Mouse (Mus musculus) liver, embryonic 14.5 days (tissue): ENCODE data around the gene Prdm2. TPM values are rescaled to one million over a fixed set of nuclear protein-coding genes. Genes with fewer than 3 reads are reported as not detected.

ENCODE experiments used
- ATAC-seq: fragments of 200-750 bp; cut with Nextera tagmentation; 2 replicates; pipeline ENCODE4 v1.8.0; 2017; ENCODE audit warnings: moderate number of reproducible peaks, mild to moderate bottlenecking, moderate library complexity; ENCODE audit not compliant: insufficient read depth
- DNase-seq, 3 experiments: peaks; one replicate each; pipeline ENCODE4 v3.0.0-alpha.2; 2012 to 2013; ENCODE audit warnings: low read depth in 3 of 3, low spot score in 3 of 3
- H3K27ac ChIP-seq: fragments of 300-500 bp; sonication (generic); 2 replicates; pipeline ENCODE4 v1.5.1; 2014; ENCODE audit warnings: moderate library complexity, mild to moderate bottlenecking, control low read depth, inconsistent platforms
- H3K27me3 ChIP-seq: fragments of 300-500 bp; sonication (generic); 2 replicates; pipeline ENCODE4 v1.6.1; 2014; ENCODE audit warnings: mild to moderate bottlenecking, low read length, moderate library complexity; ENCODE audit not compliant: control insufficient read depth, insufficient read depth
- H3K36me3 ChIP-seq: fragments of 300-500 bp; sonication (generic); replicated peaks from 2 replicates; pipeline ENCODE4 v1.6.1; 2014; ENCODE audit warnings: low read depth; ENCODE audit not compliant: control insufficient read depth, insufficient read depth
- H3K4me1 ChIP-seq, 2 experiments: fragments of 200-500 bp in 1 of 2; fragments of 300-500 bp in 1 of 2; sonication (generic) in 1 of 2; replicated peaks; 2 replicates each; pipeline ENCODE4 v1.6.1; 2012 to 2014; ENCODE audit warnings: antibody characterized with exemption in 1 of 2, inconsistent platforms in 1 of 2, low read length in 1 of 2; ENCODE audit not compliant: control insufficient read depth in 2 of 2, insufficient read depth in 2 of 2
- H3K4me2 ChIP-seq: fragments of 300-500 bp; sonication (generic); 2 replicates; pipeline ENCODE4 v1.6.1; 2014; ENCODE audit warnings: low read depth, mild to moderate bottlenecking, control low read depth, moderate library complexity
- H3K4me3 ChIP-seq, 2 experiments: fragments of 200-500 bp in 1 of 2; fragments of 300-500 bp in 1 of 2; sonication (generic) in 1 of 2; 2 replicates each; pipeline ENCODE4 v1.5.1; 2012 to 2014; ENCODE audit warnings: low read depth in 2 of 2, low read length in 2 of 2, mild to moderate bottlenecking in 2 of 2, control low read depth in 1 of 2, inconsistent platforms in 1 of 2, moderate library complexity in 1 of 2; ENCODE audit not compliant: insufficient read depth in 1 of 2
- H3K9ac ChIP-seq: fragments of 300-500 bp; sonication (generic); replicated peaks from 2 replicates; pipeline ENCODE4 v1.6.1; 2014; ENCODE audit warnings: mild to moderate bottlenecking, control low read depth, moderate library complexity
- H3K9me3 ChIP-seq: fragments of 300-500 bp; sonication (generic); 2 replicates; pipeline ENCODE4 v1.6.1; 2016; ENCODE audit warnings: low read length, mixed read lengths; ENCODE audit not compliant: control insufficient read depth
- CTCF ChIP-seq: IDR thresholded peaks from 2 replicates; pipeline ENCODE4 v1.5.1; 2016; ENCODE audit warnings: antibody characterized with exemption, low read depth, control low read depth
- EP300 ChIP-seq: IDR thresholded peaks from 2 replicates; pipeline ENCODE4 v1.6.1; 2016; ENCODE audit warnings: antibody characterized with exemption, low read depth
- WGBS: fragments of 180-500 bp; shearing (Covaris S2); extraction: QIAGEN DNeasy Blood & Tissue Kit; methylation state at CpG from one replicate; pipeline ENCODE4 v1.1.7; 2014; ENCODE audit not compliant: insufficient replicate concordance; 5-methylcytosine and 5-hydroxymethylcytosine counted together
- polyA plus RNA-seq, 2 experiments: library from polyadenylated mRNA; depleted of rRNA in 1 of 2; stranded (reverse) in 1 of 2; unstranded in 1 of 2; fragments of >200 nt; fragmentation: Nextera tagmentation in 1 of 2; extraction: Ambion mirVana in 1 of 2; gene quantifications; 2 replicates each; pipeline versions ENCODE4 v1.2.1 to v1.2.3; 2012 to 2014

Prdm2 gene
- polyA plus RNA-seq, 2 experiments: 2.7 to 3.6 TPM

DNA sequence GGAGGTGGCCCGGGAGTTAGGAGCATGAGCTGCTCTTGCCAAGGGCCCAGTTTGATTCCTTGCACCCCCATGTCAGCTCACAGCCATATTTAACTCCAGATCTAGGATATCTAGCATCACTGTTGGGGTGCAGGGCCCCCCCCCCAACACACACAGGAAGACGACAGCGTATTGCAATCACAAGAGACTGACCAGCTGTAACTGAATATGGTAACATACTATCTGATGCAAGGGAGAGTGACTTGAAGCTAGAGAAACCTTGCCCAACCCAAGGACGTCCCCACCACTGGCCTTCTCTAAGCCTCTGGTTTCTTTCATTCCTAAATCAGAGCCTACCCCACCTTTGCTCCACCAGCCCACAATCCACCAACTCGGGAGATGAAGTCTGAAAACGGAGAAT is 105.8 kb downstream of the Prdm2 start:
- 63% methylated on average over 6 of the region's 6 CpGs for WGBS
- Histone ChIP-seq H3K27me3 (no peaks in the 10 kb centered on the region), H3K9me3 (no peaks in the 10 kb centered on the region), H3K27ac (no peak overlapping the region), H3K4me2 (no peak overlapping the region), H3K4me3 (no peak overlapping the region), H3K36me3 (no peaks in the 10 kb centered on the region), H3K4me1 (no peaks in the 10 kb centered on the region), H3K9ac (no peak overlapping the region)
- DNase-seq (no peak), ATAC-seq (no peak)
- TF ChIP-seq EP300: no peak
- no peak for TF ChIP-seq CTCF

DNA sequence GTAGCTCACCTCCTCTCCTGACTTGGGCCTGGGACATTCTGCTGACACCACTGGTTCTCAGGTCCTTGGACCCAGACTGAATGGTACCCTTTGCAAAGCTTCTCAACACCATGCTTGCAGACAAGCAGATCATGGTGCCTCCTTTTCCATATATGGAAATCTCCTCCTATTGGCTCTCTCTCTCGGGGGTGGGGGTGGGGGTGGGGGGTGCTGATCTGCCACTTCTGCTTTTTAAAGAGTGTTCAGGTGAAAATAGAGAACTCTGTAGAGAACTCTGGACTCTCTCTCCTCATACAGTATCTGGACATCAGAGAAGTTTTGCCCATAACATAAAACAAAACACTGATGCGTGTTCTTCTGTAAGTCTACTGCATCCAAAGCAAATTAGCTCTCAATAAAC is 106.2 kb downstream of the Prdm2 start:
- Histone ChIP-seq H3K4me1 (no peaks in the 10 kb centered on the region), H3K27me3 (no peaks in the 10 kb centered on the region), H3K4me3 (no peak overlapping the region), H3K9me3 (no peaks in the 10 kb centered on the region), H3K9ac (no peak overlapping the region), H3K36me3 (no peaks in the 10 kb centered on the region), H3K27ac (no peak overlapping the region), H3K4me2 (no peak overlapping the region)
- 37% methylated on average over 2 of the region's 2 CpGs for WGBS
- no peak for ATAC-seq
- DNase-seq: no peak
- TF ChIP-seq EP300: no peak
- TF ChIP-seq CTCF: no peak

DNA sequence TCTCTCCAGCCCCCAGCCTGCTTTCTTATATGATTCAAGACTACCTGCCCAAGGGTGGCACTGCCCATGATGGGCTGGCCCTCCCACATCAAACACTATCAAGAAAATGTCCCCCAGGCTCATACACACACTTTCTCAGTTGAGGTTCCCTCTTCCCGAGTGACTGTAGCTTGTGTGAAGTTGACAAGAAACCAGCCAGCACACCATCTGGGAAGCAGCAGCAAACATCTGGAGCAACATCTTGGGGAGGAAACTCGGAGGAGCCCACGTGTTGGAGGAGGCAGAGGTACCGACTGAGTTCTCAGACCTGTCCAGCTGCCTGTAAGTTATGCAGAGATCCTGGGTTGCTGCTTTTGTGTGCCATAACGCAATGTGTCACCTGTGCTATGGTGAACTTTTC is 108.1 kb downstream of the Prdm2 start:
- no peak for TF ChIP-seq CTCF
- no peak for TF ChIP-seq EP300
- Histone ChIP-seq H3K4me1 (no peaks in the 10 kb centered on the region), H3K36me3 (no peaks in the 10 kb centered on the region), H3K9me3 (no peaks in the 10 kb centered on the region), H3K4me2 (no peak overlapping the region), H3K4me3 (no peak overlapping the region), H3K27ac (no peak overlapping the region), H3K27me3 (no peaks in the 10 kb centered on the region), H3K9ac (no peak overlapping the region)
- ATAC-seq: no peak
- WGBS: 56% methylated on average over 5 of the region's 5 CpGs
- DNase-seq: no peak

DNA sequence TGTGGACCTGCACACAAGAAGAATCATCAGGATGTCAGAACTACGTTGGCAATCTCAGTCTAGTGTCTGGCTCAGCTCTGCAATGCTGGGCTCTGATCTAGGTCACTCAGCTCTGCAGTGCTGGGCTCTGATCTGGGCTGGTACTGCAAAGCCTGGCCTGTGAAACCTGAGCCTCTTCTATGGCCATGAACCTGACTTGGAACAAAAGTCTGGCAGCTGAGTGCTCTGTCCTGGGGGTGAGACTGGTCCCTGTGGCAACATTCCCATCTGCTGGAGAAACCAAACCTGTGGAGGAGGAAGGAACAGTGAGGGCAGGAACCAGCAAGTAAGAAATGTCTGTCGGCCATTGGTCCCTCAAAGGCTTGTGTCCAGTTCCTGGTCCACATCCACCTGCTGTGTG is 109.0 kb downstream of the Prdm2 start:
- no peaks in the 10 kb centered on the region for H3K9me3 ChIP-seq
- H3K4me3 ChIP-seq: no peak overlapping the region
- H3K27ac ChIP-seq: no peak overlapping the region
- H3K27me3 ChIP-seq: no peaks in the 10 kb centered on the region
- no peaks in the 10 kb centered on the region for H3K36me3 ChIP-seq
- H3K4me1 ChIP-seq: no peaks in the 10 kb centered on the region
- no peak for TF ChIP-seq CTCF
- no peak for TF ChIP-seq EP300
- WGBS: 60% methylated on average over 2 of the region's 2 CpGs
- ATAC-seq (no peak), DNase-seq (no peak)
- H3K9ac ChIP-seq: no peak overlapping the region
- H3K4me2 ChIP-seq: no peak overlapping the region

DNA sequence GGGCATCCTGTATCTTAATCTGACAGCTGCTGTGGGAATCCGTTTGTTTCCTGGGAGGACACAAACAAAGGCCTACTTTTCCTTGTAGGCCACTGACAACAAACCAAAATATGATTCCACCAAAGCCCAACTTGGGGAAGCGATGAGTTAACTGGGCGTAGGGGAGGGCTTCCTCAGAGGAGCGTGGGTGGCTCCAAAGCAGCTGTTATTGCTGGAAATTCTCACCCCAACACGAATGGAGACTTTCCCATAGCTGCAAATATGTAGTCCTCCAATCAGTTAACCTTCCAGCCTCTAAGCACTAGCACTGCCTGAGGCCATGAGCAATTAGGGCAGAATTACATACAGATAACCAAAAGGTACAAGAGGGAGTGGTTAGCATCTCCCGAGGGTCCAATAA is 112.6 kb downstream of the Prdm2 start:
- Histone ChIP-seq H3K27me3 (no peaks in the 10 kb centered on the region), H3K4me1 (no peaks in the 10 kb centered on the region), H3K9me3 (no peaks in the 10 kb centered on the region), H3K4me2 (no peak overlapping the region), H3K4me3 (no peak overlapping the region), H3K27ac (no peak overlapping the region), H3K36me3 (no peaks in the 10 kb centered on the region), H3K9ac (no peak overlapping the region)
- WGBS: 45% methylated on average over 6 of the region's 6 CpGs
- no peak for DNase-seq
- no peak for TF ChIP-seq EP300
- TF ChIP-seq CTCF: no peak
- ATAC-seq: no peak
